Mouse (Mus musculus) lung, postnatal 14 days (tissue): Measurements from ENCODE around the gene BC025920.

ENCODE experiments used
- DNase-seq: peaks from one replicate; pipeline ENCODE4 v3.0.0; 2021

BC025920 gene

GRCm38 (mm10) chr10:81605974-81606751 lies at the start of gene BC025920:
BC025920 (plus strand) TSS chr10:81606270.
- peak; percentile 94 for DNase-seq

- DNase-seq, result no peak
Observed at GRCm38 (mm10) chr10:81556282-81556681, 49.8 kb upstream of the BC025920 start.

- DNase-seq, result no peak
Observed at GRCm38 (mm10) chr10:81557491-81557890, 48.6 kb upstream of the BC025920 start.

GRCm38 (mm10) chr10:81559163-81559626 lies 46.9 kb upstream of the BC025920 start, which contains the start of gene Aes:
Aes (plus strand) TSS chr10:81559488.
- DNase-seq, result peak; percentile 85

- peak; percentile 76 for DNase-seq
Observed at GRCm38 (mm10) chr10:81559627-81560539, 46.2 kb upstream of the BC025920 start.

GRCm38 (mm10) chr10:81560719-81561459 lies 45.2 kb upstream of the BC025920 start:
- DNase-seq, result peak; percentile 57

GRCm38 (mm10) chr10:81562411-81562810 lies 43.7 kb upstream of the BC025920 start:
- no peak for DNase-seq

- DNase-seq, result no peak
Observed at GRCm38 (mm10) chr10:81563481-81563880, 42.6 kb upstream of the BC025920 start.

- DNase-seq, result peak; percentile 61
Observed at GRCm38 (mm10) chr10:81564216-81564615, 41.9 kb upstream of the BC025920 start.

GRCm38 (mm10) chr10:81564734-81565133 lies 41.3 kb upstream of the BC025920 start:
- peak; percentile 72 for DNase-seq

- no peak for DNase-seq
Observed at GRCm38 (mm10) chr10:81565257-81566228, 40.5 kb upstream of the BC025920 start.

- peak; percentile 32 for DNase-seq
Observed at GRCm38 (mm10) chr10:81568381-81569191, 37.5 kb upstream of the BC025920 start.

- no peak for DNase-seq
Observed at GRCm38 (mm10) chr10:81569507-81570237, 36.4 kb upstream of the BC025920 start.

GRCm38 (mm10) chr10:81570238-81570800 lies 35.8 kb upstream of the BC025920 start:
- DNase-seq, result no peak

- DNase-seq, result peak; percentile 96
Observed at GRCm38 (mm10) chr10:81570831-81571500, 35.1 kb upstream of the BC025920 start.

- DNase-seq, result peak; percentile 99
Observed at GRCm38 (mm10) chr10:81571501-81571876, 34.6 kb upstream of the BC025920 start.

GRCm38 (mm10) chr10:81572133-81572671 lies 33.9 kb upstream of the BC025920 start:
- DNase-seq, result no peak

- peak; percentile 58 for DNase-seq
Observed at GRCm38 (mm10) chr10:81572975-81573374, 33.1 kb upstream of the BC025920 start.
